Mouse (Mus musculus) cortical plate, adult 2 months (tissue): ENCODE results near the gene Dnase1l1. TPM values are rescaled to one million over a fixed set of nuclear protein-coding genes. Genes with fewer than 3 reads are reported as not detected.

Experiments used
- H3K27ac ChIP-seq: fragments of 200-500 bp; 2 replicates; pipeline ENCODE4 v1.5.1; 2012; ENCODE audit warnings: low read length, control low read depth, inconsistent platforms; ENCODE audit not compliant: insufficient read depth
- H3K4me1 ChIP-seq: fragments of 200-500 bp; 2 replicates; pipeline ENCODE4 v1.6.1; 2011; ENCODE audit warnings: low read length; ENCODE audit not compliant: control insufficient read depth, insufficient read depth
- H3K4me3 ChIP-seq: fragments of 200-500 bp; 2 replicates; pipeline ENCODE4 v1.5.1; 2011; ENCODE audit warnings: mild to moderate bottlenecking, low read length, control low read depth; ENCODE audit not compliant: insufficient read depth
- CTCF ChIP-seq: fragments of 200-500 bp; IDR thresholded peaks from 2 replicates; pipeline ENCODE4 v1.5.1; 2011; ENCODE audit warnings: mild to moderate bottlenecking, control low read depth, low read length; ENCODE audit not compliant: insufficient read depth; ENCODE audit errors: extremely low read depth
- POLR2A ChIP-seq: fragments of 200-500 bp; IDR thresholded peaks from 2 replicates; pipeline ENCODE4 v1.6.1; 2011; ENCODE audit warnings: mild to moderate bottlenecking, low read length, control low read depth; ENCODE audit not compliant: insufficient read depth; ENCODE audit errors: extremely low read depth
- polyA plus RNA-seq: library from polyadenylated mRNA; depleted of rRNA; stranded (reverse); fragments of >200 nt; gene quantifications from 2 replicates; pipeline ENCODE4 v1.2.3, GENCODE M21; 2012

The Dnase1l1 gene
- polyA plus RNA-seq, 1 experiment: 5.3 TPM

DNA sequence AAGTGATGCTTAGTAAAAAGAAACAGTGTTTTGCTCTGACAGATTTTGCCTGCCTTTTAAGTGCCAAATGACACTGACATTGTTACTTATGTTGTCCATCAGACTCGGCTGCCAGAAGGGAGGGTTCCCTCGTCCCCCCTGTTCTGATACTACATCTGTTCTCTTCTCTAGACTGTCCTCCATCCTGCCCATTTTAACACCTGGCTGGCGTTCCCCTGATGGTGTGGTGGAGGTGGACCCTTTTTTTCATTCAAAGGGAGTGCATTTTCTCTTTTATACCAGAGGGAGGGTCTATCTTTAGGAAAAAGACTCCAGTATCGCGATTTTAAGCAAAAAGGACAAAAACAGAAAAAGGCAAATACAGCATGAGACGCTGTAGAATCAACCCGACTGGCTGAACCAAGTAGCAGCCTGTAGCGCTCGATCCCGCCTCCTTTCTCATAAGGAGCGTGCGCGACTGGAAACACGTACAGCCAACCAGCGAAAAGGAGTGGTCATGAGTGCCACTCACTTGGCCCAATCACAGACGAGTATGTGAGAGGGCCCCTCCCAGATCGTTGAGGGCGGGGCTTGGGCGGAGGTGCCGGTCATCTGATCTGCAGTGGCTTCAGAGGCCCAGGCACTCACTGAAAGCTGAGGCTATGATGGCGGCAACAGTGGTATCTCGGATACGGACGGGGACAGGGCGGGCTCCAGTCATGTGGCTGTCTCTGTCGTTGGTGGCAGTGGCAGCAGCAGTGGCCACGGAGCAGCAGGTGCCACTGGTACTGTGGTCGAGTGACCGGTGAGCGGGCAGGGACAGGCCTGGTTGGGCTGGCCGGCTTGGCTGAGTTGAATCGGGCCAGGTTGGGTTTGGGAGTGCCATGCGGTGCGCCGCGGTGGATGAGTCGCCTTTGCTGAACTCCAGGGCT, 14.7 kb upstream of the Dnase1l1 start, which contains the start of gene Atp6ap1:
Gene Atp6ap1 (plus strand): TSS at position 560 of the 911 bp plus-strand sequence.
- peak within 1 kb of the TSS; percentile 93 for H3K4me3 ChIP-seq
- no peaks in the 10 kb centered on the region for H3K4me1 ChIP-seq
- H3K27ac ChIP-seq: peak within 1 kb of the TSS; percentile 80
- peak; percentile 86 for TF ChIP-seq POLR2A
- no peak for TF ChIP-seq CTCF

DNA sequence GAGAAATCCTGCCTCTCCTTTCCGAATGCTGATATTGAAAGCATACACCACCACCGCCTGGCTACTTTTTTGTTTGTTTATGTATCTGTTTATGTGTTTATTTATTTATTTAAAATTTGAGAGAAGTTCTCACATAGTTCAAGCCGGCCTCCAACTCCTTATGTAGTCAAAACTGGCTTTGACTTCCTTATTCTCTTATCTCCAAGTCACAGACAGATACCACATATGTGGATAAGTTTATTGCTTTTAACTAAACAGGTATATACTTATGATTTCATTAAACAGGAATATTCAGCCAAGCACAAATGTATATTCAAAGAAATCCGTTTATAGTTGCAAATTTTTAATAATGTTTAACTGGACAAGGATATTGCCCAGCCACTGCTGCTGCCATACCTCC, 11.3 kb upstream of the Dnase1l1 start:
- Histone ChIP-seq H3K4me1 (no peaks in the 10 kb centered on the region), H3K4me3 (no peak overlapping the region), H3K27ac (no peak overlapping the region)
- TF ChIP-seq CTCF (no peak), POLR2A (no peak)

GRCm38 (mm10) chrX:74283092-74283437, 928 bp upstream of the Dnase1l1 start:
- no peaks in the 10 kb centered on the region for H3K4me1 ChIP-seq
- H3K4me3 ChIP-seq: peak overlapping the region; percentile 95
- TF ChIP-seq CTCF (no peak), POLR2A (no peak)
- H3K27ac ChIP-seq: peak overlapping the region; percentile 27; the same call in 1 of the 2 replicates

DNA sequence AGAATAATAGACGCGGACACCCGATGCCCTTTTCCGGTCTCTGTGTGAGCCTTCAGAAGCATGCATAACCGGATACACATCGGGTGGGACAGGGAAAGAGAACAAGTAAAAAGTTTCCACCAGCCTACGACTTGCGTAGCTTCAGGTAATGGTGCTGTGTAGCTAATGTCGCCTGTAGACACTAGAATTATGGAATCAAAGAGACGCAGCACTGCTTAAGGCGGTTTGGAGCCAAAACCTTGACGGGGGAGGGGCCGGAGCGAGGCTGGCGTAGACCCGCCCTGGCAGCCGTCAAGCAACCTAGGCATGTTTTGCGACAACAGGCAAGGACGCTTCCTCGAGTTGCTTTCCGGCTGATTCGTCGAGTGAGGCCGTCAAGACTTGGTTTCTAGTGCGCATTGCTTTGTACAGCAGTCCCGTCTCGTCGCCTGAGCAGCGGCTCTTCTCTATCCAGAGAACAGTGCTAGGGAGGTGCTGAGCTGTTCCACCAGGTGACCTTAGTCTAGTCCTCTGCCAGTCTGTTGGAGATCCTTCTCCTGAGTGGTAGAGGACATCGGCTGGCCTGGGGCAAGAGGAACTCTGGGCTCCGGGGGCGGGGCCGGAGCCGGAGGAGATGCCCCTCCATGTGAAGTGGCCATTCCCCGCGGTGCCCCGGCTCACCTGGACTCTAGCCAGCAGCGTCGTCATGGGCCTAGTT, 406 bp upstream of the Dnase1l1 start:
- H3K4me1 ChIP-seq: no peaks in the 10 kb centered on the region
- TF ChIP-seq POLR2A (peak; percentile 90), CTCF (no peak)
- peak overlapping the region; percentile 95 for H3K4me3 ChIP-seq
- peak overlapping the region; percentile 38; the same call in 1 of the 2 replicates for H3K27ac ChIP-seq

- peak overlapping the region; percentile 95 for H3K4me3 ChIP-seq
- TF ChIP-seq POLR2A (no peak), CTCF (no peak)
- no peak overlapping the region for H3K27ac ChIP-seq
- no peaks in the 10 kb centered on the region for H3K4me1 ChIP-seq
Observed at GRCm38 (mm10) chrX:74281041-74281731, 951 bp downstream of the Dnase1l1 start.

- TF ChIP-seq CTCF (no peak), POLR2A (no peak)
- Histone ChIP-seq H3K27ac (no peak overlapping the region), H3K4me3 (no peak overlapping the region), H3K4me1 (no peaks in the 10 kb centered on the region)
Observed at GRCm38 (mm10) chrX:74277916-74278315, 4.2 kb downstream of the Dnase1l1 start.

GRCm38 (mm10) chrX:74273422-74274322, 8.5 kb downstream of the Dnase1l1 start:
- H3K27ac ChIP-seq: no peak overlapping the region
- H3K4me3 ChIP-seq: no peak overlapping the region
- 0 out of 2 replicates have a peak, but pooled peaks cover 2% of the 10 kb centered on the region for H3K4me1 ChIP-seq
- TF ChIP-seq POLR2A: no peak
- no peak for TF ChIP-seq CTCF

DNA sequence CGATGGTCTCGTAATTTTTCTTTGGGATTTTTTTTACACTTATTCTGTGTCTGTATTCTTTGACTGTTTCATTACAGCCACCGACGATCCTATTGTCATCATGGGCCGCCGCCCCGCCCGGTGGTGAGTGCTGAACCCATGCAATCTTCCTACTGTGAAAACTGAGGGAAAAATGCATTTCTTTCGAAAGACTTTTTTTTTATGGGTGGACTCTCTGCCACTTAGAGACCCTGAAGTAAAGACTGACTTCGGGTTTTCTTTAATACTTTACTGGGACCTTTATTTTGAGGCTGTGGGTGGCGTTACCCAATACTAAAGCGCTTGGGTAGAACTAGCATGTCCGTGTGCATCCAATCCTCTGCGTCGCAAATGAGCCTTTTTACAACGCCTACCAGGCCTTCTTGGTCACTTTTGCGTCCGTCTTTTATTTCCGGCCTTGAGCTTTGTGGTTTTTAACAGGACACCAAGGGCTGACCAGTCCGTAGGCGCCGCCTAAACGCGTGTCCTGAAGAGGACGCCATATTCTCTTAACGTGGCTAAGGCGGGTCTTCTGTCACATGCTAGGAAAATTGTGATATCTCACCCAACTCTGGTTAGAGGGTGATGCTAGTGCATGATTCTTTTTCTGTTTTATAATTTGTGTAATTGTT, 11.1 kb downstream of the Dnase1l1 start:
- no peak for TF ChIP-seq POLR2A
- no peak for TF ChIP-seq CTCF
- peak overlapping the region; percentile 48 for H3K4me3 ChIP-seq
- 0 out of 2 replicates have a peak, but pooled peaks cover 2% of the 10 kb centered on the region for H3K4me1 ChIP-seq
- no peak overlapping the region for H3K27ac ChIP-seq
